Mouse (Mus musculus) heart, adult 2 months (tissue): Measurements from ENCODE around the gene Sycp2l.

ENCODE experiments used
- CTCF ChIP-seq: fragments of 200-600 bp; IDR thresholded peaks from 2 replicates; pipeline ENCODE4 v1.8.1; 2022; ENCODE audit warnings: antibody characterized with exemption, mild to moderate bottlenecking, moderate library complexity
- EP300 ChIP-seq: fragments of 200-500 bp; IDR thresholded peaks from 2 replicates; pipeline ENCODE4 v1.6.1; 2011; ENCODE audit warnings: low read depth, low read length, control low read depth; ENCODE audit not compliant: insufficient read depth
- POLR2A ChIP-seq: fragments of 200-500 bp; IDR thresholded peaks from 2 replicates; pipeline ENCODE4 v1.6.1; 2011; ENCODE audit warnings: mild to moderate bottlenecking, low read depth, low read length, control low read depth; ENCODE audit not compliant: insufficient read depth

DNA sequence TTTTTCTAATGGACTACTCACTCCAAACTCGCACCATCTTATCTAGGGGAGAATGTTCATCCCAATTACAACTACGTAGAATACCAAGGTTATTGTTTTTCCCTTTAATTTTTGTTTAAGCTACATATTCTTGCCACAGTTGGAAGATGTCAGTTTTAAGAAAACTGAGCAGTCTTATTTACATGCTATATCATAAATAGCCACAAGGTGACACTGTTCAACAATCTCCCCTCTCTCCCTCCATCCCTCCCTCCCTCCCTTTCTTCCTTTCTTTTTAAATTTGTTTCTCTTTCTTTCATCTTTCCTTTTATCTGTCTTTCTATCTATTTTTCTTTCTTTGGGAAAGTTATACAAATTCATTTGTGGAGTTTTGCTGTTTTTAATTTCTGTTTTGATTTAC is 29.0 kb upstream of the Sycp2l start:
- TF ChIP-seq POLR2A (no peak), CTCF (peak; percentile 68), EP300 (no peak)
